Mouse (Mus musculus): ENCODE results near the gene Kbtbd4.
"Not testable (repeated sequence)": the region's sequence is repeated elsewhere in the genome, so short reads cannot be mapped to it uniquely, and the experiment has no call there.

The Kbtbd4 gene

DNA sequence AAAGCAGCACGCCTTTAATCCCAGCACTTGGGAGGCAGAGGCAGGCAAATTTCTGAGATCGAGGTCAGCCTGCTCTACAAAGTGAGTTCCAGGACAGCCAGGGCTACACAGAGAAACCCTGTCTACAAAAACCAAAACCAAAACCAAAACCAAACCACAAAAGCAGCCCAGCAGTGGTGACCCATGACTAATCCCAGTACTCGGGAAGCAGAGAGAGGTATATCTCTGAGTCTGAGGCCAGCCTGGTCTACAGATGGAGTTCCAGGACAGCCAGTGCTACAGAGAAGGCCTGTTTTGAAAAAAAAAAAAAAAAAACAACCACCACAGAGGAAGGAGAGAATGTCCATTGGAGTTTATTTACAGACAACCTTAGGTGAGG, 10.3 kb upstream of the Kbtbd4 start:
- ATAC-seq (ENCODE audit: insufficient number of reproducible peaks, low FRiP score, low TSS enrichment), result not testable (repeated sequence)

GRCm38 (mm10) chr2:90903398-90903797, 1.1 kb upstream of the Kbtbd4 start:
- ATAC-seq (ENCODE audit: insufficient number of reproducible peaks, low FRiP score, low TSS enrichment), result no peak

GRCm38 (mm10) chr2:90904856-90905224, 300 bp downstream of the Kbtbd4 start:
- no peak for ATAC-seq (ENCODE audit: insufficient number of reproducible peaks, low FRiP score, low TSS enrichment)

- ATAC-seq (ENCODE audit: insufficient number of reproducible peaks, low FRiP score, low TSS enrichment), result no peak
These were observed 2.2 kb downstream of the Kbtbd4 start for GRCm38 (mm10) chr2:90906721-90907120.

DNA sequence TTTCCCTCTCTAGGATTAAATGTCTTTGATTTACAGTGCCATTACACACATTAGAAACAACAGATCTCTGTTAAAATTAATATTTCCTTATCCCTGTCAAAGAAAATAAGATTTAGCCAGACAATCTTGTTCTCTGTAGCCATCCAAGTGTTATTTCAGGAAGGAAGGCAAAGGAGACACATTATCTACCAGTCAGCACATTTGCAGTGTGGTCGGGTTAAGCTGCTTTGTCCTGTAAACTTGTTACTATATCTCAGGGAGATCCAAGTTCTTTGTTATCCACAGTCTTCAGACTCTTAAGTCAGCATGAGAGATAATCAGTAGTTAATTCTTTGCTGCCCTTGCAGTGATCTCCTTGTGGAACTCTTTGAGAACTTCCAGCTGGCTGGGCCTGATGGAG, 6.3 kb downstream of the Kbtbd4 start:
- no peak for ATAC-seq (ENCODE audit: insufficient number of reproducible peaks, low FRiP score, low TSS enrichment)

DNA sequence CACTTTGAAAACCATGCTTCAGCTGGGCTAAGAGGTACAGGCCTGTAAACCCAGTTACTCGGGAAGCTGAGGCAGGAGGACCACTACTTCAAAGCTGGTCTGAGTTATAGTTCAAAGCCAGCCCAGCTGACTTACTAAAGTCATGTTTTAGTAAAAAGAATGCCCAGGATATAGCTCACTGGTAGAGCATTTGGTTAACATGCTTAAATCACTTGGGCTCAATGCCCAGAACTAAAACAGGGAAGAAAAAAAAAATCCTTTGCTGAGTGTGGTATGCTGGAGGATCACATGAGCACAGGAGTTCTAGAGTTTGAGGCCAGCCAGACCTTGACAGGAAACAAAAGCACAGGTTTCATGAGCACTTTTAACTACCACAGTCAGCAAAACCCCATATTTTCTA, 7.1 kb downstream of the Kbtbd4 start:
- no peak for ATAC-seq (ENCODE audit: insufficient number of reproducible peaks, low FRiP score, low TSS enrichment)

DNA sequence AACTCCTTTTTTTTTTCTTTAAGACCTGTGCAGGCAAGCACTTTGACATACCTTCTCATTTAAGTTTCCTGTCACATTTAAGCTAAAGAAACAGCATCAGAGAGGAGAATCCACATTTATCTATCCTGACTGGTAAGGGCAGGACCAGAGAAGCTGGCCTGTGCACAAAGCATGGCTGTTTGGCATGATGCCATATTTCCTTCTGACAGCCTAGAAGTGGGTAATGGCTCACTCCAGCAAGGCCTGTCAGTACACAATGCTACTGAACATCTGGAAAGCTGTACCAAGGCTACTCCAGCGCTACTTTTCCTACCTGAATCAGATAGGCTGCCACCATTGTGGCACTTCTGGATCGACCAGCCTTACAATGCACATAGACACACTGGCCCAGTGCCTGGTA, 9.1 kb downstream of the Kbtbd4 start:
- ATAC-seq (ENCODE audit: insufficient number of reproducible peaks, low FRiP score, low TSS enrichment), result no peak

GRCm38 (mm10) chr2:90915516-90915915, 11.0 kb downstream of the Kbtbd4 start:
- ATAC-seq (ENCODE audit: insufficient number of reproducible peaks, low FRiP score, low TSS enrichment), result no peak

DNA sequence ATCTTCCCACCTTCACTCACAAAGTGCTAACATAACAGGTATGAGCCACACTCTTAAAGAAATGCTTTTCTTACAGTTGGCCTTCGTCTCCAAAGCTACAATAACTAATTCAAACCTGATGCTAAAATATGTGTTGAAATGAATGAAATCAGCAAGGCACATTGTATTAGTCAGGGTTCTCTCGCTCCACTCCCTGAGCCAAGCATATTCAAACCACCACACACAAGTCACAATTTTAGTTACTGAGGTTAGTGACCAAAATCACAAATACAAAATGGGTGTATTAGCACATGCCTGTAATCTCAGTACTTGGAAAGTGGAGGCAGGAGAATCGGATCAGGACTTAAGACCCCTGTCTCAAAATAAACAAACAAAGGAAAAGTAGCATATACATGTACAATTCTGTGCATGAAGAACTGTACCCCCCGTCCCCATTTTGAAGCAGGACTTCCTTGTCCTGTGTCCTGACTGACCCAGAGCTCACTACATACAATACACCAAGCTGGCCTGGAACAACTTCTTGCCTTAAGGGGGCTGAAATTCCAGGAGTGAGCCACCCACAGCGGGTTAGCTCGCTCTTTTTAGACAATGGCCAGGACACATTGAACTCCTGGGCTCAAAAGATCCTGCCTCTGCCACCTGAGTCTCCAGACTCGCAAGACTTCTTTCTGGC, 12.2 kb downstream of the Kbtbd4 start:
- no peak; the same call in 1 of the 2 replicates for ATAC-seq (ENCODE audit: insufficient number of reproducible peaks, low FRiP score, low TSS enrichment)

GRCm38 (mm10) chr2:90917233-90917998, 12.9 kb downstream of the Kbtbd4 start:
- ATAC-seq (ENCODE audit: insufficient number of reproducible peaks, low FRiP score, low TSS enrichment), result peak; percentile 65

- no peak; the same call in 1 of the 2 replicates for ATAC-seq (ENCODE audit: insufficient number of reproducible peaks, low FRiP score, low TSS enrichment)
These were observed 13.6 kb downstream of the Kbtbd4 start for GRCm38 (mm10) chr2:90917999-90918698.

DNA sequence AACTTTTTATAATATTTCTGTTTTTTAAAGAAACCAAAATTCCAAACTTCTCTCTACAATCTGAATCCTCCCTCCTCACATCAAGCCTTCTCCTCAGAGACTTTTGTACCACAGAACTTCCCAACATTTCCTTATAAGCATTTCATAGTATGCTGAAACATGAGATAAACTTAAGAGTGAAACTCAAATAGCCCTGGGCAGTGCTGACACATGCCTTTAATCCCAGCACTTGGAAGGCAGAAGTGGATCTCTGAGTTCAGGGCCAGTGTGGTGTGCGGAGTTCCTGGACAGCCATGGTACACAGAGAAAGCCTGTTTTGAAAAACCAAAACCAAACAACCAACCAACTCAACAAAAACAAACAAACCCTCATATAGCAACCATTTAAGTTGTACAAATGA, 16.6 kb downstream of the Kbtbd4 start:
- ATAC-seq (ENCODE audit: insufficient number of reproducible peaks, low FRiP score, low TSS enrichment), result no peak

DNA sequence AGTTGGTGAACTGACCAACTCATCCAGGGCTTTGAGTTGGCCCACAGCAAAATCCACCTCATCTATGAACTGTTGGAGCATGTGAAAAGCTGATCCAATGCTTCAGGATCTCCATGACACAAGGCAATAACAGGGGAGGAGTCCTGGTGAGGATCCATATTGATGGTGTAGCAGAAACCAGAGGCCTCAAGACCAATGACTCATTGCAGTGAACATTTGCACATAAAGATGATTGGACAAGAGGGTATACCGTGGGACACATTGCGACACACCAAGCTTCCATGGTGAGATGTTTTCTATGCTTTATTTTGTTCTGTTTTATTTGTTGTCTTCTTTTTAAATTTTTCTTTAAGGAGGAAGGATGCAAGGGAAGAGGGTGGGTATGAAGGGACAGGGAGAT, 18.1 kb downstream of the Kbtbd4 start:
- ATAC-seq (ENCODE audit: insufficient number of reproducible peaks, low FRiP score, low TSS enrichment), result no peak

GRCm38 (mm10) chr2:90928566-90928965, 24.0 kb downstream of the Kbtbd4 start:
- no peak for ATAC-seq (ENCODE audit: insufficient number of reproducible peaks, low FRiP score, low TSS enrichment)

GRCm38 (mm10) chr2:90931829-90932228, 27.3 kb downstream of the Kbtbd4 start:
- no peak for ATAC-seq (ENCODE audit: insufficient number of reproducible peaks, low FRiP score, low TSS enrichment)

GRCm38 (mm10) chr2:90932273-90932672, 27.7 kb downstream of the Kbtbd4 start:
- ATAC-seq (ENCODE audit: insufficient number of reproducible peaks, low FRiP score, low TSS enrichment), result no peak

- no peak for ATAC-seq (ENCODE audit: insufficient number of reproducible peaks, low FRiP score, low TSS enrichment)
These were observed 33.8 kb downstream of the Kbtbd4 start for GRCm38 (mm10) chr2:90938362-90938761.

DNA sequence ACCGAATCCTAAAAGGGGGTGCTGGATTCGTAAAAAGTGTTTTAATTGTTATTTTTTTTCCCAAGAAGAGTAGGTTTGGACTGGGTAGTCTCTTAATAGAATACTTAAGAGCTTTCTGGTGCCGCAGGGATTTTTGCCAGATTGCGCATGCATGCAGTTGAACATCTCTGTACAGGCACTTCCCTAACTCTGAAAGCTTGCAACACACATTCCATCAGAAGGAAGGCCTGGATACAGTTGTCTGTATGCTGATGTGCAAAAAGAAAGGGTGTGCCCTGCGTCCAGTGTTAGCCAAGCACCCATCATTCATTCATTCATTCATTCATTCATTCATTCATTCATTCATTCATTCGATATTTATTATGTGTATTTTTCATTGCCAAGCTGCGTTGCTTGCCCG, 35.2 kb downstream of the Kbtbd4 start:
- 0 out of 2 replicates have a peak, but pooled peaks have one; percentile 17 for ATAC-seq (ENCODE audit: insufficient number of reproducible peaks, low FRiP score, low TSS enrichment)

DNA sequence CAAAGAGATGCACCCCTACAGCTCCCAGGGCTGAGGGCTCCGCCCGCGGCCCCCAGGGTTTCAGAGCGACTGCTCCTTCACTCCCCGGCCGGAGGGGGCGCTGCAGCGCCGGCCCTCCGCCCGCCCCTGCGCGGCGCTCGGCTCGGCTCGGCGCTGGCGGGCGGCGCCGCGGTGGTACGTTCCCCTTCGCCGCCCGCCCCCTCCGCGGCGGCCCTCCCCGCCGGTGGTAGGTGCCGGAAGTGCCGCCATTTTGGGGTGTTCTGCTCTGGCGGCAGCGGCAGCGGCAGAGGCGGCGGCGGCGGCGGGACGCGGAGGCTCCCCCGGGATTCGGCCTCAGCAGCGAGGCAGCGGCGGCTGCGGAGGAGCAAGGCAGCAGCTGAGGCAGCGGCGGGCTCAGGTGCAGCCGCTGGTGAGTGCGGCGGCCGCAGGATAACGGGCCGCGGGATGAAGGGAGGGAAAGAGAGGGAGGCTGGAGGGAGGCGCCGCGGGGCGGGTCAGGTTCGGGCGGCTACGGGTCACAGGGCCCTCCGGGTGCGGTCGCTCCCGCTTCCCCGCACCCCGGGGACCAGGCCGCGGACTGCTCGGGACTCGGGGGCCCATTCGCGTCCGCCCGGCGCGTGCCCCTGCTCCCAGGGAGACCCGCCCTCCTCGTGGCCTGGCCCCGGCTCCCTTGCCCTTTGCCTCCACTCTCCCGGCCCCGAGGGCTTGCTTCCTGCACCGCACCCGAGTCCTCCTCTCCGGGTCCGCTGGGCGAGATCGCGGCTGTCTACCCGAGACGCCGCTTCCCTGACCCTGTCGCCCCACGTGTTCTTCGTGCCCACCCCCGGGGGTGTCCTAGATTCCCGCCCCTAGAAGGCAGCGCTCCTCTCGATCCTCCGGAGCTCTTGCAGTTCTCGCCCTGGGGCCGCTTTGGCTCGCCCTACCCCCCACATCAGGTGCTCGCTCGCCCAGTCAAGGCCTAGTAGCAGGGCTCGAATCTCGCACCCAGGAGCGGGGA, 36.0 kb downstream of the Kbtbd4 start, which contains the start of gene Celf1:
Gene Celf1 (plus strand): TSS at position 150 of the 997 bp plus-strand sequence.
- ATAC-seq (ENCODE audit: insufficient number of reproducible peaks, low FRiP score, low TSS enrichment), result peak; percentile 83

GRCm38 (mm10) chr2:90941744-90942143, 37.2 kb downstream of the Kbtbd4 start:
- ATAC-seq (ENCODE audit: insufficient number of reproducible peaks, low FRiP score, low TSS enrichment), result no peak

All from cerebellum, adult (tissue).